Mouse (Mus musculus): ENCODE results near the gene Tstd1. TPM values are rescaled to one million over a fixed set of nuclear protein-coding genes. Genes with fewer than 3 reads are reported as not detected.

The Tstd1 gene
- polyA plus RNA-seq, 1 experiment from 2014 or later, result 5.7 TPM

DNA sequence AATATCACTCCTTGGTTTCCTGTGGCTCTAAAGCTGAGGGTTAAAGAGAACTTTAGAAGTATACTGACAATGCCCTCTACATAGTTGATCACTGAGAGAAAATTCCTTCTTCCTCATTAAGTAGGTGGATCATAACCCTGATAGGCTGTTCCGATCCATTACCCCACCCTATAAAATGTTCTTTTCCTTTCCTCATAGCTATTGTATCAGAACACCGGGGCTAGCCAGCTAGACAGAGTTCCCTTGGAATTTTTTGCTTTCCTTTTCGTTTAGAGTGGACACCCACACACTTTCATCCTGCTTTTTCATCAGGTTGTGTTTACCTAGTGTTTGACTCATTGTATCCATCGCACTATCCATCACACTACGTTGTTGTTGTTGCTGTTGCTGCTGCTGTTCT, 6.0 kb downstream of the Tstd1 start:
- Histone ChIP-seq H3K4me3 (replicated peaks; ENCODE audit: low read depth, low read length) (no peak overlapping the region), H3K4me2 (ENCODE audit: low read length) (no peak overlapping the region), H3K9me3 (ENCODE audit: control insufficient read depth, low read length) (no peaks in the 10 kb centered on the region), H3K9ac (replicated peaks; ENCODE audit: low read length) (no peak overlapping the region), H3K27ac (replicated peaks; ENCODE audit: low read depth, low read length) (no peak overlapping the region), H3K36me3 (ENCODE audit: control insufficient read depth, insufficient read depth, low read length) (peaks cover 19% of the 10 kb centered on the region), H3K27me3 (ENCODE audit: control insufficient read depth, insufficient read depth, low read length) (no peaks in the 10 kb centered on the region), H3K4me1 (ENCODE audit: control insufficient read depth, insufficient read depth, low read length) (no peaks in the 10 kb centered on the region)
- DNase-seq, result no peak
- 84% methylated on average over 5 of the region's 5 CpGs for WGBS
- no peak for ATAC-seq (ENCODE audit: low FRiP score, low TSS enrichment)

DNA sequence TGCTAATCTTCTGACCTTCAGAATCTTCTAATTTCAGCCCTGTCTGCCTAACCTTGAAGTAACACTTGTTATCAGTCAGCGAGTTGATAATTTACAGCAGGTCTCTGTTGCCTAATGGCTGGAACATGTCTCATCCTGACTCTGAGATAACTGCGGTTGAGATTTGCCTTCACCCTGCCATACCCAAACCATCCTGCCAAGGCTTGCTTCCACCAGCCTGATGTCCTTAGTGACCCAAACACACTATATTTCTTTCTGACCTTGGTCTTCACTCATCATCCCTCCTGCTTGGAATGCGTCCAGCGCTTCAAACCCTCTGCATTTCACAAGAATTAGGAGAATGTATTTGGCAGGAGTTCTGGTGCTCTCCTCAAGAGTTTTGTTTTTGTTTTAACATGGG, 6.5 kb downstream of the Tstd1 start:
- DNase-seq, result no peak
- Histone ChIP-seq H3K9ac (replicated peaks; ENCODE audit: low read length) (no peak overlapping the region), H3K27me3 (ENCODE audit: control insufficient read depth, insufficient read depth, low read length) (no peaks in the 10 kb centered on the region), H3K4me2 (ENCODE audit: low read length) (no peak overlapping the region), H3K27ac (replicated peaks; ENCODE audit: low read depth, low read length) (no peak overlapping the region), H3K36me3 (ENCODE audit: control insufficient read depth, insufficient read depth, low read length) (peaks cover 14% of the 10 kb centered on the region), H3K4me3 (replicated peaks; ENCODE audit: low read depth, low read length) (no peak overlapping the region), H3K9me3 (ENCODE audit: control insufficient read depth, low read length) (no peaks in the 10 kb centered on the region), H3K4me1 (ENCODE audit: control insufficient read depth, insufficient read depth, low read length) (no peaks in the 10 kb centered on the region)
- WGBS, result 83% methylated on average over 4 of the region's 4 CpGs
- no peak for ATAC-seq (ENCODE audit: low FRiP score, low TSS enrichment)

DNA sequence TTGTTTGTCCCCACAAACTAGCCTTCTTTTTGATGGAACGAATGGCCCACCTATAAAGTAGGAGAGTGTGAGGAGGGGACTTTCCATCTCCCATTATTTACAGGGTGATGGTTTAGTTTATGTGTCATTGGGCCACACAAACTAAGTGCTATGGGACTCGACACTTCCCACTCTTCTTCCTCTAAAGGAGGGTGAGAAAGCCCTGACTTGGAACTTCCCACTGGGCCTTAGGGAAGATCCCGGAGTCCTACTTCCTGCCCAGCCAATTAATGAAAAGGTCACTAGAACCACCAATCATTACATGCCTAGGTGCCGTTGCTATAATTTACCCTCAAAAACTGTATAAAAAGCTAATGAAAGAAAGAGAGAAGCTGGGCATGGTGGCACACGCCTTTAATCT, 13.5 kb downstream of the Tstd1 start:
- no peak for ATAC-seq (ENCODE audit: low FRiP score, low TSS enrichment)
- H3K27ac ChIP-seq (replicated peaks; ENCODE audit: low read depth, low read length), result no peak overlapping the region
- DNase-seq, result no peak
- H3K36me3 ChIP-seq (ENCODE audit: control insufficient read depth, insufficient read depth, low read length), result no peaks in the 10 kb centered on the region
- H3K27me3 ChIP-seq (ENCODE audit: control insufficient read depth, insufficient read depth, low read length), result peaks cover 2% of the 10 kb centered on the region
- H3K4me1 ChIP-seq (ENCODE audit: control insufficient read depth, insufficient read depth, low read length), result no peaks in the 10 kb centered on the region
- H3K4me3 ChIP-seq (replicated peaks; ENCODE audit: low read depth, low read length), result no peak overlapping the region
- no peak overlapping the region for H3K9ac ChIP-seq (replicated peaks; ENCODE audit: low read length)
- no peak overlapping the region for H3K4me2 ChIP-seq (ENCODE audit: low read length)
- 88% methylated on average over 5 of the region's 5 CpGs for WGBS
- H3K9me3 ChIP-seq (ENCODE audit: control insufficient read depth, low read length), result no peaks in the 10 kb centered on the region

DNA sequence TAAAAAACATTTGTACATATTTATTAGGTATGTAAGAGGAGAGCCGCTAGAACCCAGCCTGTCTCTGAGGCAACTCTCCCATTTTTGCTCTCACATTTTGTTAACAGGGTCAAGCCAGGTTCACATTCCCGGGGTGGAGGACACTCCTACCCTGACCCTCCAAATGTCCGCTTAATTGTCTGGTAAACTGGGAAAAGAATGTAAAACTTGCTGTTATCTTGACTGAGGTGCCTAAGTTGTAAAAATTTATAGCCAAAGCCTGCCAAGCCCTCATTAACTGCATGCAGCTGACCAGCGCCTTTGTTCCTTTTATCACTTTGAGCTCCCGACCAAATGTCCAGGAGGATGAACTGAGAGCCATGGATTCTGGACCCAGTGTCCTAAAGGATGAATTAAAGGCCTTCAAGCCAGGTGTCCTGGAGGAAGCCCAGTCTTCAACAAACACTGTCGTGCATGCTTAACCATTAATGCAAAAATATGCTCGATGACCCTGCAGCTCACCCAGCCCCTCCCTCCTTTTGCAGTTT, 16.7 kb downstream of the Tstd1 start:
- WGBS, result 77% methylated on average over 7 of the region's 7 CpGs
- H3K4me2 ChIP-seq (ENCODE audit: low read length), result no peak overlapping the region
- peaks cover 30% of the 10 kb centered on the region for H3K27me3 ChIP-seq (ENCODE audit: control insufficient read depth, insufficient read depth, low read length)
- H3K9me3 ChIP-seq (ENCODE audit: control insufficient read depth, low read length), result no peaks in the 10 kb centered on the region
- H3K9ac ChIP-seq (replicated peaks; ENCODE audit: low read length), result no peak overlapping the region
- DNase-seq (no peak), ATAC-seq (ENCODE audit: low FRiP score, low TSS enrichment) (no peak)
- H3K27ac ChIP-seq (replicated peaks; ENCODE audit: low read depth, low read length), result no peak overlapping the region
- no peaks in the 10 kb centered on the region for H3K36me3 ChIP-seq (ENCODE audit: control insufficient read depth, insufficient read depth, low read length)
- H3K4me1 ChIP-seq (ENCODE audit: control insufficient read depth, insufficient read depth, low read length), result peaks cover 12% of the 10 kb centered on the region; the same call in 1 of the 2 replicates
- H3K4me3 ChIP-seq (replicated peaks; ENCODE audit: low read depth, low read length), result no peak overlapping the region

DNA sequence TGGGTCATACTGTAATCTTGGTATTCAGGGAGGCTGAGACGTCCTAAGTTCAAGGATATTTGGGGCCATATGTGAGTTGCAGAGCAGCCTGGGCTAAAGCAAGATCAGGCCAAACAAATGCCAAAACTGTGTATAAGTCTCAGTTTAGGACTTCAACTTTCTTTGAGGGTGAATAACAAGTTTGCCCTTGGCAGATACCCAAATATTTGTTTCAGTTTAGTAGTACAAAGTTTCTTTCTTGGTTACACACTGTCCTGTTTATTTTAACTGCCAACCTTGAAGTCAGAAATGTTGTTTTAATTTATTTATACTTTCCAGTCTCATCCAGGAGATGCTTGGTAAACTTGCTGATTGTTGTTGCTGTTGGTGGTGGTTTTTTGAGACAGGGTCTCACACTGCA, 17.3 kb downstream of the Tstd1 start:
- Histone ChIP-seq H3K9ac (replicated peaks; ENCODE audit: low read length) (no peak overlapping the region), H3K27ac (replicated peaks; ENCODE audit: low read depth, low read length) (no peak overlapping the region), H3K9me3 (ENCODE audit: control insufficient read depth, low read length) (no peaks in the 10 kb centered on the region), H3K27me3 (ENCODE audit: control insufficient read depth, insufficient read depth, low read length) (peaks cover 30% of the 10 kb centered on the region), H3K36me3 (ENCODE audit: control insufficient read depth, insufficient read depth, low read length) (no peaks in the 10 kb centered on the region), H3K4me3 (replicated peaks; ENCODE audit: low read depth, low read length) (no peak overlapping the region), H3K4me2 (ENCODE audit: low read length) (no peak overlapping the region), H3K4me1 (ENCODE audit: control insufficient read depth, insufficient read depth, low read length) (peaks cover 12% of the 10 kb centered on the region; the same call in 1 of the 2 replicates)
- WGBS, result 71% methylated on average over 1 of the region's 1 CpGs
- DNase-seq (no peak), ATAC-seq (ENCODE audit: low FRiP score, low TSS enrichment) (no peak)

DNA sequence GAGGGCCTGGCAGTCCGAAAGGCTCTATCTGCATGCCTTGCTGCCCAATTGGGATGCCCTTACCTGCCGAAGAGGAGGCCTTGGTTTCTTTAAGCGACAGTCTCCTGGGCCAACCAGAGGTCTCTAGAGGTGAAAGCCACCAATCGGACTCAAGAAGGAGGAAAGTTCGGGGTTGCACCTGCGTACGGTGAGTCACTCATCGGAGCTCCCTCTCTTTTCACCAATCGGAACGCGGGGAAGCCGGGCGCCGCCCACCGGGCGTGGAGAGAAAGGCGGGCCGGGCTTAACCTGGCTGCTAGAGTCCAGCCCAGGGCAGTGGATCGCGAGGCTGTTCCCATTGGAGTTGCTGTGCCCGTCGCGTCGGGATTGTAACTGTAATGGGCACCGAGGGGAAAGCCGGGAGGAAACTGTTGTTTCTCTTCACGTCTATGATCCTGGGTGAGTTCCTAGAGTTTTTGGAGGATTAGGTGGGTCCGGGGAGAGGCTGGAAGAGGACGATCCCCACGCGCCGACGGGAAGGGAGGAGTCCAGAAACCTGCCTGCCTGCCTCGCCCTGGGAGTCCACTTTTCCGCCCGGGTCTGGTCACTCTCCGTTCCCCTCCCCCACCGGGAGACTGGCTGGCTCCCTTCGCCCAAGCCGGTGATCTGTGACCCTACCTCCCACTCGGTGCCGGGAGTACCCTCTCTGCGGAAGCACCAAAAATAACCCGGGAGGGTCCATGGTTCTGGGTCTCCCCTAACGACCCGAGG, 18.8 kb downstream of the Tstd1 start, which contains the start of gene F11r:
F11r (plus strand) TSS at position 272 of the 750 bp plus-strand sequence.
- ATAC-seq (ENCODE audit: low FRiP score, low TSS enrichment) (peak; percentile 43), DNase-seq (peak; percentile 53)
- Histone ChIP-seq H3K9me3 (ENCODE audit: control insufficient read depth, low read length) (no peaks in the 10 kb centered on the region), H3K36me3 (ENCODE audit: control insufficient read depth, insufficient read depth, low read length) (no peaks in the 10 kb centered on the region), H3K27ac (replicated peaks; ENCODE audit: low read depth, low read length) (no peak within 1 kb of the TSS), H3K9ac (replicated peaks; ENCODE audit: low read length) (peak within 1 kb of the TSS; percentile 23; the same call in 1 of the 2 replicates), H3K4me2 (ENCODE audit: low read length) (peak within 1 kb of the TSS; percentile 51), H3K4me1 (ENCODE audit: control insufficient read depth, insufficient read depth, low read length) (peaks cover 12% of the 10 kb centered on the region; the same call in 1 of the 2 replicates), H3K27me3 (ENCODE audit: control insufficient read depth, insufficient read depth, low read length) (peaks cover 30% of the 10 kb centered on the region), H3K4me3 (replicated peaks; ENCODE audit: low read depth, low read length) (peak within 1 kb of the TSS; percentile 33)
- 1% methylated on average over 43 of the region's 46 CpGs for WGBS

DNA sequence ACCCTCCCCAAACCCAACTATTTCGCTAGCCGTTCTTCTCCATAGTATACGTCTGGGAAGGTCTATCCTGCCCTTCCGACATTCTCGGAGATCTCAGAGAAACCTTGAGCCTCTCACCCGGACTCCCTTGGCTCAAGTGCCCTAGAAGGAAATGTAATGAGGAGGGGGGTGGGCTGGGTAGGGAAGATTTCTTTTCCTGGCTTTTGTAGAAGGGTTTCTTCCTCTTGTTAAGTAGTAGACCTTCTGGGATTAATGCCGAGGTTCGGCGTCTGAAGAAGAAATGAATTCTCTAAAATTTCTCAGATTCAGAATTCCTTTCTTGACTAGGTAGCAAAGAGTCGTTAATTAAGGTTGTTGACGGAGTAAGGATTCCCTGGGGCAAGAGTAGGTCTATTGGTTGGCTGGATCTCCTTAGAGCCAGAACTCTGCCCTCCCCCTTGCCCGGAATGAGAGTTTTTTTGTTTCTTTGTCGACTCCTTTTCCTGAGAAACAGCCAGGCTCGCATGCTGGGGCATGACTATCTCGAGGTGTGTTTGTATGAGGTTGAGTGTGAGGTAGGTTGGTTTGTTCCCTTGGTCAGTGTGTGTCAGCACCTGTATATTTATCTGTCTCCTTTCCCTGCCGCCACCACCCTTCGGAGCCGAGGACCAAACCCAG, 19.5 kb downstream of the Tstd1 start:
- ATAC-seq (ENCODE audit: low FRiP score, low TSS enrichment) (no peak), DNase-seq (no peak)
- peak overlapping the region; percentile 51 for H3K4me2 ChIP-seq (ENCODE audit: low read length)
- H3K9me3 ChIP-seq (ENCODE audit: control insufficient read depth, low read length), result no peaks in the 10 kb centered on the region
- 7% methylated on average over 18 of the region's 18 CpGs for WGBS
- H3K36me3 ChIP-seq (ENCODE audit: control insufficient read depth, insufficient read depth, low read length), result no peaks in the 10 kb centered on the region
- H3K27ac ChIP-seq (replicated peaks; ENCODE audit: low read depth, low read length), result no peak overlapping the region
- peaks cover 12% of the 10 kb centered on the region; the same call in 1 of the 2 replicates for H3K4me1 ChIP-seq (ENCODE audit: control insufficient read depth, insufficient read depth, low read length)
- H3K4me3 ChIP-seq (replicated peaks; ENCODE audit: low read depth, low read length), result peak overlapping the region; percentile 33
- H3K27me3 ChIP-seq (ENCODE audit: control insufficient read depth, insufficient read depth, low read length), result peaks cover 30% of the 10 kb centered on the region
- 0 out of 2 replicates have a peak overlapping the region, but pooled peaks have one; percentile 23 for H3K9ac ChIP-seq (replicated peaks; ENCODE audit: low read length)

DNA sequence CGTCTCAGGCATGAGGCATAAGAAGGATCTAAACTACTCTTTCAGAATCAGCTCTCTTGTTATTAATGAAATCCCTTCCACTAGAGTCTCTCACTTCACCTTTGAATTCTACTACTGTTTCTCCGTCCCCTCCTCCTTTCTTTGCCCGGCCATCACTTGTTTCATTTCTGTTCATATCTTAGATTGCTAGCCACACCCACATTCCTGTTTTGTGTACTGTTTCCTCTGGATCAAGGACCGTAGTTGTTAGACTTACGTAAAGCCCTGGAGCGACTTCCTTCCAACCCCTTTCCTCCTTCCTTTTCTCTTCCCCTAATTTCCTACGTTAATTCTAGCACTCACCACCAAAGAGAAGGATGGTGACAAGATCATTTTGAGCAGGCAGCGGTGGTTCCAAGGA, 20.4 kb downstream of the Tstd1 start:
- Histone ChIP-seq H3K9me3 (ENCODE audit: control insufficient read depth, low read length) (0 out of 2 replicates have a peak, but pooled peaks cover 5% of the 10 kb centered on the region), H3K9ac (replicated peaks; ENCODE audit: low read length) (no peak overlapping the region), H3K4me2 (ENCODE audit: low read length) (no peak overlapping the region), H3K27me3 (ENCODE audit: control insufficient read depth, insufficient read depth, low read length) (peaks cover 30% of the 10 kb centered on the region), H3K27ac (replicated peaks; ENCODE audit: low read depth, low read length) (no peak overlapping the region), H3K4me1 (ENCODE audit: control insufficient read depth, insufficient read depth, low read length) (peaks cover 12% of the 10 kb centered on the region; the same call in 1 of the 2 replicates), H3K36me3 (ENCODE audit: control insufficient read depth, insufficient read depth, low read length) (no peaks in the 10 kb centered on the region), H3K4me3 (replicated peaks; ENCODE audit: low read depth, low read length) (no peak overlapping the region)
- ATAC-seq (ENCODE audit: low FRiP score, low TSS enrichment) (no peak), DNase-seq (no peak)
- WGBS, result 60% methylated on average over 8 of the region's 8 CpGs

Data from midbrain, embryonic 14.5 days (tissue).